Mouse (Mus musculus): ENCODE measurements at regions not wholly inside any gene's neighbourhood (a gene's known extent, or its start where the extent isn't known, plus 50 kb on each side); places are given as distances from the start of the nearest gene placed in this dataset.

DNA sequence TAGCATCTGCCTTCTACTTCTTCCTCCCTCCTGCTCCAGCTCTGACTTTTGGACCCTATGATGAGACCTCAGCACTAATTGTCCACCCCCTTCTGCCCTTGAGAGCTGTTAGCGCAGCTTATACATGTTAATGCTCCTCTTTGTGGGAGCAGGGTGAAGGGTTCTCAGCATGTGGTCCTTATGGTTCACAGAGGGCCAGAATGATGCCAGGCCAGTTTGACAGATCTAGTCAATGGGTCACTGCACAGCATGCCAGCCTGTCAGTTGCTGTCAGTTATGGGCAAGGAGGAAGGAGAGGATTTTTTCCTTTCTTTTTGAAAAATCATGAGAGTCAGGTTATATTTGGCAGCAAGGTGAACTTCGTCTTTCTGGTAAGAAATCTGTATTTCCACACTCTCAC is 68.4 kb downstream of the 4931417E11Rik start:
- Histone ChIP-seq H3K4me2 (no peak overlapping the region), H3K9ac (no peak overlapping the region), H3K27me3 (no peaks in the 10 kb centered on the region), H3K36me3 (no peaks in the 10 kb centered on the region), H3K4me1 (replicated peaks) (no peaks in the 10 kb centered on the region), H3K27ac (no peak overlapping the region), H3K4me3 (no peak overlapping the region), H3K9me3 (no peaks in the 10 kb centered on the region)
- no peak for ATAC-seq (ENCODE audit: low FRiP score)
- 74% methylated on average over 2 of the region's 2 CpGs for WGBS

GRCm38 (mm10) chr6:73389301-73389700 is 80.2 kb downstream of the 4931417E11Rik start:
- no peak for ATAC-seq (ENCODE audit: low FRiP score)
- 73% methylated on average over 6 of the region's 6 CpGs for whole genome bisulfite sequencing
- no peak overlapping the region for H3K4me2 ChIP-seq
- no peak overlapping the region for H3K9ac ChIP-seq
- no peak overlapping the region for H3K4me3 ChIP-seq
- no peak overlapping the region for H3K27ac ChIP-seq
- no peaks in the 10 kb centered on the region for H3K4me1 ChIP-seq (replicated peaks)
- no peaks in the 10 kb centered on the region for H3K9me3 ChIP-seq
- H3K27me3 ChIP-seq, result no peaks in the 10 kb centered on the region
- H3K36me3 ChIP-seq, result no peaks in the 10 kb centered on the region

GRCm38 (mm10) chr6:73386261-73386660 is 83.2 kb downstream of the 4931417E11Rik start:
- 94% methylated on average over 3 of the region's 3 CpGs for WGBS
- Histone ChIP-seq H3K4me1 (replicated peaks) (no peaks in the 10 kb centered on the region), H3K27me3 (no peaks in the 10 kb centered on the region), H3K9ac (no peak overlapping the region), H3K36me3 (no peaks in the 10 kb centered on the region), H3K27ac (no peak overlapping the region), H3K4me3 (no peak overlapping the region), H3K9me3 (no peaks in the 10 kb centered on the region), H3K4me2 (no peak overlapping the region)
- no peak for ATAC-seq (ENCODE audit: low FRiP score)

GRCm38 (mm10) chr6:73379825-73380224 is 89.6 kb downstream of the 4931417E11Rik start:
- no peaks in the 10 kb centered on the region for H3K4me1 ChIP-seq (replicated peaks)
- no peak for ATAC-seq (ENCODE audit: low FRiP score)
- H3K4me3 ChIP-seq, result no peak overlapping the region
- no peak overlapping the region for H3K4me2 ChIP-seq
- no peak overlapping the region for H3K9ac ChIP-seq
- WGBS, result 83% methylated on average over 5 of the region's 5 CpGs
- no peaks in the 10 kb centered on the region for H3K27me3 ChIP-seq
- H3K27ac ChIP-seq, result no peak overlapping the region
- H3K36me3 ChIP-seq, result no peaks in the 10 kb centered on the region
- no peaks in the 10 kb centered on the region for H3K9me3 ChIP-seq

- WGBS, result 92% methylated on average over 8 of the region's 8 CpGs
- Histone ChIP-seq H3K9me3 (no peaks in the 10 kb centered on the region), H3K4me3 (no peak overlapping the region), H3K36me3 (no peaks in the 10 kb centered on the region), H3K27me3 (no peaks in the 10 kb centered on the region), H3K27ac (no peak overlapping the region), H3K4me2 (no peak overlapping the region), H3K4me1 (replicated peaks) (no peaks in the 10 kb centered on the region), H3K9ac (no peak overlapping the region)
- ATAC-seq (ENCODE audit: low FRiP score), result no peak
Measured at GRCm38 (mm10) chr6:73377884-73378283, 91.6 kb downstream of the 4931417E11Rik start.

- no peak overlapping the region for H3K9ac ChIP-seq
- ATAC-seq (ENCODE audit: low FRiP score), result no peak
- H3K4me1 ChIP-seq (replicated peaks), result no peaks in the 10 kb centered on the region
- H3K4me3 ChIP-seq, result no peak overlapping the region
- 98% methylated on average over 11 of the region's 11 CpGs for WGBS
- no peak overlapping the region for H3K27ac ChIP-seq
- H3K4me2 ChIP-seq, result no peak overlapping the region
- H3K27me3 ChIP-seq, result no peaks in the 10 kb centered on the region
- H3K9me3 ChIP-seq, result no peaks in the 10 kb centered on the region
- H3K36me3 ChIP-seq, result no peaks in the 10 kb centered on the region
Measured at GRCm38 (mm10) chr6:73376291-73376690, 93.2 kb downstream of the 4931417E11Rik start.

- Histone ChIP-seq H3K27ac (no peak overlapping the region), H3K4me3 (no peak overlapping the region), H3K4me2 (no peak overlapping the region), H3K4me1 (replicated peaks) (peaks cover 10% of the 10 kb centered on the region), H3K9ac (no peak overlapping the region), H3K9me3 (no peaks in the 10 kb centered on the region), H3K27me3 (no peaks in the 10 kb centered on the region), H3K36me3 (no peaks in the 10 kb centered on the region)
- no peak for ATAC-seq (ENCODE audit: low FRiP score)
- WGBS, result 71% methylated on average over 5 of the region's 5 CpGs
Measured at GRCm38 (mm10) chr6:73372901-73373300, 96.6 kb downstream of the 4931417E11Rik start.

DNA sequence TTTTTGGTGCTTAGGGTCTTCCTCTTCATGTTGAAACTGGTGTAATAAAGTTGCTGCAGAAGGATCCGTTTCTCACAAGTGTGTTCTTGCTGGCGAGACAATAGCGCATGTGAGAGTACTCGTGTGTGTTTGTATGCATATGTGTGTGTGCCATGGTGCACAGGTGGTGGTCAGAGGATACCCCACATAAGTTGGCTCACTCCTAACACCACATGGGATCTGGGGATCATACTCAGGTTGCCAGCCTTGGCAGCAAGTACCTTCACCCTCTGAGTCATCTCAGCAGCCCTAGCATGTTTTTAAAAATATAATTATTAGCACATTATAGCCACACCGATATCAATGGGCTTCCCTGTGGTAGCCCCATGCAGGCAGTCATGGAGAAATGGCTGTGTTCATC is 97.6 kb downstream of the 4931417E11Rik start:
- WGBS, result 95% methylated on average over 5 of the region's 5 CpGs

DNA sequence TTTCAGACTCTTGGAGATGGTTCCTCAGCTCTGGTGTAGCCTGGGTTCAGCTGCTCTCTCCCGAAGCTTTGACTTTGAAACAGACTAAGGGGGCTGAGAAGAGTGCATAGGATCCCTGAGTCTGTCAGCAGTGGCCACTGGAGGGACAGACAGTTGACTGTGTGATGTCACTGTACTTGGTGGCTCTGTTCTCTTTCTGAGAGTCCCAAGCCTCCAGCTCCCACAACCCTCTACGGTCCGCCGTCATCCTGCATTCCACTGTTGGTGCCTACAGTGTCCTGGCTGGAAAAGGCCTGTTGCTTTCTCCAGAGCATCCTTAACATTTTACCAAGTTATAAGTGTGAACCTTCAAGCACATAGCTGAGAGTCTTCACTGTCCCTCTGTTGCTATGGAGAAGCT is 98.6 kb downstream of the 4931417E11Rik start:
- ATAC-seq (ENCODE audit: low FRiP score), result no peak
- H3K9ac ChIP-seq, result no peak overlapping the region
- WGBS, result 89% methylated on average over 4 of the region's 4 CpGs
- H3K27me3 ChIP-seq, result no peaks in the 10 kb centered on the region
- peaks cover 10% of the 10 kb centered on the region for H3K4me1 ChIP-seq (replicated peaks)
- no peak overlapping the region for H3K27ac ChIP-seq
- H3K4me2 ChIP-seq, result no peak overlapping the region
- no peak overlapping the region for H3K4me3 ChIP-seq
- no peaks in the 10 kb centered on the region for H3K36me3 ChIP-seq
- H3K9me3 ChIP-seq, result no peaks in the 10 kb centered on the region

More for the DNA sequence above, 97.6 kb downstream of the 4931417E11Rik start:
- Histone ChIP-seq H3K4me2 (no peak overlapping the region), H3K36me3 (no peaks in the 10 kb centered on the region), H3K9me3 (no peaks in the 10 kb centered on the region), H3K27ac (no peak overlapping the region), H3K4me1 (replicated peaks) (peaks cover 10% of the 10 kb centered on the region), H3K9ac (no peak overlapping the region), H3K27me3 (no peaks in the 10 kb centered on the region), H3K4me3 (no peak overlapping the region)
- ATAC-seq (ENCODE audit: low FRiP score), result no peak

DNA sequence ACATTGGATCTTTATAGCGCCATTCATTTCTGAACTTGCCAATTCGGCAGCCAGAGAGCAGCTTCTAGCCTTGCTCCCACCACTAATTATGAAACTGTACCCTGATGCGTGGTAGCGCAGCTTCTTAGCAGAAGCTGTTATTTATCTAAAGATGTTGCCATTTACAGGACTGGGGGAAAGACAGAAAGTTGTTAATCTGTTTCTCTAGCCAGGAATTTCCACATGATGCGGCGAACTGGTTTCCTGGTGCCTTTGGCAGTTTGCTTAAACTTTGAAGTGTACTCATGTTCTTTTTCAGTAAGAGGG is 100.7 kb downstream of the 4931417E11Rik start:
- ATAC-seq (ENCODE audit: low FRiP score), result no peak
- Histone ChIP-seq H3K4me3 (no peak overlapping the region), H3K27ac (no peak overlapping the region), H3K27me3 (no peaks in the 10 kb centered on the region), H3K36me3 (no peaks in the 10 kb centered on the region), H3K4me1 (replicated peaks) (peaks cover 10% of the 10 kb centered on the region), H3K9me3 (no peaks in the 10 kb centered on the region), H3K9ac (no peak overlapping the region), H3K4me2 (peak overlapping the region; percentile 34)
- 25% methylated on average over 6 of the region's 6 CpGs for whole genome bisulfite sequencing

- WGBS, result 13% methylated on average over 21 of the region's 21 CpGs
- Histone ChIP-seq H3K9me3 (no peaks in the 10 kb centered on the region), H3K36me3 (no peaks in the 10 kb centered on the region), H3K4me1 (replicated peaks) (peaks cover 10% of the 10 kb centered on the region), H3K4me3 (no peak overlapping the region), H3K4me2 (peak overlapping the region; percentile 34), H3K27me3 (no peaks in the 10 kb centered on the region), H3K27ac (no peak overlapping the region), H3K9ac (no peak overlapping the region)
- ATAC-seq (ENCODE audit: low FRiP score), result no peak
Measured at GRCm38 (mm10) chr6:73368047-73368835, 101.2 kb downstream of the 4931417E11Rik start.

GRCm38 (mm10) chr6:73367616-73368015 is 101.9 kb downstream of the 4931417E11Rik start:
- H3K9me3 ChIP-seq, result no peaks in the 10 kb centered on the region
- H3K36me3 ChIP-seq, result no peaks in the 10 kb centered on the region
- no peaks in the 10 kb centered on the region for H3K27me3 ChIP-seq
- 7% methylated on average over 5 of the region's 5 CpGs for WGBS
- peaks cover 10% of the 10 kb centered on the region for H3K4me1 ChIP-seq (replicated peaks)
- H3K9ac ChIP-seq, result no peak overlapping the region
- no peak overlapping the region for H3K4me3 ChIP-seq
- peak overlapping the region; percentile 34; the same call in 1 of the 2 replicates for H3K4me2 ChIP-seq
- peak; percentile 64; the same call in 1 of the 2 replicates for ATAC-seq (ENCODE audit: low FRiP score)
- no peak overlapping the region for H3K27ac ChIP-seq

- Histone ChIP-seq H3K4me1 (replicated peaks) (peaks cover 10% of the 10 kb centered on the region), H3K36me3 (no peaks in the 10 kb centered on the region), H3K27me3 (no peaks in the 10 kb centered on the region), H3K4me2 (no peak overlapping the region), H3K4me3 (no peak overlapping the region), H3K27ac (no peak overlapping the region), H3K9ac (no peak overlapping the region), H3K9me3 (no peaks in the 10 kb centered on the region)
- WGBS, result 90% methylated on average over 2 of the region's 2 CpGs
- no peak for ATAC-seq (ENCODE audit: low FRiP score)
Measured at GRCm38 (mm10) chr6:73366626-73367025, 102.8 kb downstream of the 4931417E11Rik start.
